Mouse (Mus musculus) neutrophil, adult 5-6 weeks (primary cell): Measurements from ENCODE around the gene Trim17. TPM values are rescaled to one million over a fixed set of nuclear protein-coding genes. Genes with fewer than 3 reads are reported as not detected.

Experiments used
- total RNA-seq: library from RNA; stranded (forward); fragments of 200-1000 nt; gene quantifications from 2 replicates; pipeline ENCODE4 v1.2.3, GENCODE M21; 2017

The Trim17 gene
- total RNA-seq, 1 experiment from 2014 or later: 0.35 TPM

Other genes starting within 250 kb of the Trim17 start
- 0.23 TPM in 1 of 2 replicates, not detected in the other for gene Olfr318, start 230.7 kb upstream of the Trim17 start, total RNA-seq
- gene Olfr317, start 215.5 kb upstream of the Trim17 start, total RNA-seq: not detected in 2 replicates
- gene Olfr316, start 202.0 kb upstream of the Trim17 start, total RNA-seq: not detected in 2 replicates
- not detected in 2 replicates for gene Olfr315, start 181.5 kb upstream of the Trim17 start, total RNA-seq
- not detected in 2 replicates for gene Olfr314, start 171.7 kb upstream of the Trim17 start, total RNA-seq
- not detected in 2 replicates for gene Fam183b, start 152.7 kb upstream of the Trim17 start, total RNA-seq
- not detected in 2 replicates for gene Olfr313, start 139.7 kb upstream of the Trim17 start, total RNA-seq
- not detected in 2 replicates for gene Olfr312, start 125.4 kb upstream of the Trim17 start, total RNA-seq
- gene Olfr311, start 115.4 kb upstream of the Trim17 start, total RNA-seq: not detected in 2 replicates
- gene Gm12258, start 107.5 kb upstream of the Trim17 start, total RNA-seq: 12.1 and 16.8 TPM in 2 replicates
- 7.9 and 8.8 TPM in 2 replicates for gene 2810021J22Rik, start 87.5 kb upstream of the Trim17 start, total RNA-seq
- 14.6 and 14.7 TPM in 2 replicates for gene Zfp39, start 50.5 kb upstream of the Trim17 start, total RNA-seq
- gene Btnl10, start 36.8 kb upstream of the Trim17 start, total RNA-seq: 0.23 and 0.61 TPM in 2 replicates
- gene Rnf187, start 15.8 kb upstream of the Trim17 start, total RNA-seq: 60.8 and 72.2 TPM in 2 replicates
- gene Hist3h2ba, start 5.8 kb upstream of the Trim17 start, total RNA-seq: 3.7 and 8.1 TPM in 2 replicates
- 65.3 TPM in 2 replicates for gene Hist3h2a, start within 50 bp of the Trim17 start, total RNA-seq
- 106 and 107 TPM in 2 replicates for gene Trim11, start 23.4 kb downstream of the Trim17 start, total RNA-seq
- gene Obscn, start 181.7 kb downstream of the Trim17 start, total RNA-seq: 0.23 and 0.74 TPM in 2 replicates
- 4.1 and 7.7 TPM in 2 replicates for gene Iba57, start 209.1 kb downstream of the Trim17 start, total RNA-seq
- not detected in 2 replicates for gene Gjc2, start 228.5 kb downstream of the Trim17 start, total RNA-seq
- 19.0 and 26.8 TPM in 2 replicates for gene Guk1, start 237.5 kb downstream of the Trim17 start, total RNA-seq
- 16.1 and 17.1 TPM in 2 replicates for gene Mrpl55, start 247.8 kb downstream of the Trim17 start, total RNA-seq